10 mouse cellular contexts compared by ENCODE assay signal in the genomic region with DNA sequence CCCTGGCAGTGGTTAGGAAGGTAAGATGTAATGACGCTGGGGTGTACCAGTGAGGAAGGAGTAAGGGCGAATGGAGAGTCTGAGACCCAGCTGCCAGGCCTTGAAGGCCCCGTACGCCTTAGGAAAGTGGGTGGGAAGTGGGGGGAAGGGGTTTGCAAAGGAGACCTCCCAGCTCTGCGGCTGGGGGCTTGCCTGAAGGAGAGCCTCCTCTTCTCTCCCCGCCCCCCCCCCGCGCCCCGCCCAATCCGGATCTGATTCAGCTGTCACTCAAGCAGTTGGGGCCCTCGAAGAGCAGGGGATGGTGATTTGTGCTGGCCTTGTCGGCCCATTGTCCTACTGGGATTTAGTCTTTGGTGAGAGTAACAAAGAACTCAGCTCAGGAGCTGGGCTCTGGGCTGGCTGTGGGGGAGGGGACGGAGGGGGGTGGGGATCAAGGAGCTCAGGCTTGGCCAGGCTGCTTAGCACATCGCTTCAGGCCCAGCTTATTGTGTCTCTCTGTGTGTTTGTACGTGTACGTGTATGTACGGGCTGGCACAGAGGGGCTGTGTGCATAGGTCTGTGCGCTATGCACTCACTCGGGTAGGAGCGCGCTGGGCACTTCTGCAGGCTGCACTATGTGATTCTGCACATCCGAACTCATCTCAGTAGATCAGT.
DNase-seq lines count a peak whose midpoint lies in the region; ATAC-seq lines count a peak whose summit lies in the region.
"Had no signal": no experiment of that assay in that cellular context is flagged by ENCODE, and none has a peak within 500 bp of the region (broad histone marks: within the 10 kb centered on the region; RNA-seq: fewer than 3 reads in every experiment).

No protein-coding gene starts in this region.

- H3K4me1 ChIP-seq in forebrain, embryonic 15.5 days, result peaks cover 17% of the 10 kb centered on the region
- peaks cover 28% of the 10 kb centered on the region for H3K4me1 ChIP-seq in midbrain, embryonic 13.5 days (replicated peaks)

- ATAC-seq in forebrain, embryonic 15.5 days (replicated peaks), result peak; percentile 86
- ATAC-seq in midbrain, embryonic 13.5 days, result peak; percentile 94

- H3K4me2 ChIP-seq in forebrain, embryonic 15.5 days (replicated peaks), result peak overlapping the region; percentile 46
- peak overlapping the region; percentile 34 for H3K4me2 ChIP-seq in midbrain, embryonic 13.5 days (replicated peaks)

- H3K36me3 ChIP-seq in forebrain, embryonic 15.5 days, result no peaks in the 10 kb centered on the region
- no peaks in the 10 kb centered on the region for H3K36me3 ChIP-seq in midbrain, embryonic 13.5 days

- no peaks in the 10 kb centered on the region for H3K27me3 ChIP-seq in forebrain, embryonic 15.5 days
- H3K27me3 ChIP-seq in midbrain, embryonic 13.5 days, result peaks cover 3% of the 10 kb centered on the region; the same call in 1 of the 2 replicates

- 2% methylated on average over 19 of the region's 22 CpGs for WGBS in forebrain, embryonic 15.5 days
- WGBS in midbrain, embryonic 13.5 days, result under 1% methylated on average over 17 of the region's 22 CpGs

- peak overlapping the region; percentile 29 for H3K4me3 ChIP-seq in forebrain, embryonic 15.5 days
- H3K4me3 ChIP-seq in midbrain, embryonic 13.5 days (replicated peaks), result no peak overlapping the region; the same call in 1 of the 2 replicates
- H3K4me3 ChIP-seq: myocyte had no signal

- H3K9ac ChIP-seq in forebrain, embryonic 15.5 days (replicated peaks), result peak overlapping the region; percentile 27; the same call in 1 of the 2 replicates
- H3K9ac ChIP-seq in midbrain, embryonic 13.5 days (replicated peaks), result peak overlapping the region; percentile 55

- H3K27ac ChIP-seq in forebrain, embryonic 15.5 days (replicated peaks), result peak overlapping the region; percentile 80
- peak overlapping the region; percentile 92 for H3K27ac ChIP-seq in midbrain, embryonic 13.5 days

- H3K9me3 ChIP-seq in forebrain, embryonic 15.5 days, result no peaks in the 10 kb centered on the region
- H3K9me3 ChIP-seq in midbrain, embryonic 13.5 days, result no peaks in the 10 kb centered on the region

- peak; percentile 26 to 34 for DNase-seq in cerebellum, postnatal 25 days
- no peak for DNase-seq in cerebellum, adult 18-20 months
- peak; percentile 59 for DNase-seq in ES-CJ7 (ENCODE audit: low read depth, low spot score)
- no peak for DNase-seq in urinary bladder, postnatal 10 days (ENCODE audit: low spot score)
- no peak for DNase-seq in Muller cell, postnatal 12 days (ENCODE audit: inconsistent ontology term)
- DNase-seq in layer of hippocampus, adult 8-10 months (ENCODE audit: low spot score in 2 of 2), result no peak
- DNase-seq: adrenal gland, postnatal 25 days had no signal

Comparison
In these comparisons a context has a peak if more than half of its experiments do, and no peak if none do; other contexts are left out.
1. DNase-seq: peak in cerebellum, postnatal 25 days (2 of 2) and ES-CJ7 (single experiment); none in cerebellum, adult 18-20 months (0 of 2), urinary bladder, postnatal 10 days (single experiment), Muller cell, postnatal 12 days (single experiment) and layer of hippocampus, adult 8-10 months (0 of 2).